Mouse (Mus musculus) embryonic facial prominence, embryonic 13.5 days (tissue): Measurements from ENCODE around the gene Cdkn1c. TPM values are rescaled to one million over a fixed set of nuclear protein-coding genes. Genes with fewer than 3 reads are reported as not detected.
A peak's percentile ranks its signal among the peaks of the same experiment; 100 is the strongest.

Experiments
- ATAC-seq: fragments of 200-750 bp; cut with Nextera tagmentation; 2 replicates; pipeline ENCODE4 v1.8.0; 2017; ENCODE audit warnings: low read depth; ENCODE audit not compliant: insufficient number of reproducible peaks, insufficient read depth, low FRiP score, low TSS enrichment
- H3K27ac ChIP-seq: fragments of 300-500 bp; sonication (generic); 2 replicates; pipeline ENCODE4 v1.5.1; 2015; ENCODE audit warnings: moderate library complexity, mild to moderate bottlenecking, inconsistent platforms
- H3K27me3 ChIP-seq: fragments of 300-500 bp; sonication (generic); 2 replicates; pipeline ENCODE4 v1.6.1; 2015; ENCODE audit warnings: mild to moderate bottlenecking, inconsistent platforms
- H3K36me3 ChIP-seq: fragments of 300-500 bp; sonication (generic); 2 replicates; pipeline ENCODE4 v1.6.1; 2015; ENCODE audit warnings: mild to moderate bottlenecking, inconsistent platforms
- H3K4me1 ChIP-seq: fragments of 300-500 bp; sonication (generic); 2 replicates; pipeline ENCODE4 v1.6.1; 2015; ENCODE audit warnings: inconsistent platforms
- H3K4me2 ChIP-seq: fragments of 300-500 bp; sonication (generic); 2 replicates; pipeline ENCODE4 v1.6.1; 2015; ENCODE audit warnings: moderate library complexity, mild to moderate bottlenecking, inconsistent platforms
- H3K4me3 ChIP-seq: fragments of 300-500 bp; sonication (generic); 2 replicates; pipeline ENCODE4 v1.5.1; 2015; ENCODE audit warnings: mild to moderate bottlenecking, inconsistent platforms
- H3K9ac ChIP-seq: fragments of 300-500 bp; sonication (generic); 2 replicates; pipeline ENCODE4 v1.6.1; 2015; ENCODE audit warnings: mild to moderate bottlenecking, inconsistent platforms
- H3K9me3 ChIP-seq: fragments of 300-500 bp; sonication (generic); 2 replicates; pipeline ENCODE4 v1.6.1; 2016; ENCODE audit warnings: inconsistent platforms
- WGBS: fragments of 180-500 bp; shearing (Covaris S2); methylation state at CpG from one replicate; pipeline ENCODE4 v1.1.7; 2015; ENCODE audit warnings: mixed read lengths; 5-methylcytosine and 5-hydroxymethylcytosine counted together
- polyA plus RNA-seq: library from polyadenylated mRNA; unstranded; fragments of >200 nt; fragmentation: Nextera tagmentation; extraction: Ambion mirVana; gene quantifications from 2 replicates; pipeline ENCODE4 v1.2.1, GENCODE M21; 2015

Gene Cdkn1c
- polyA plus RNA-seq, 1 experiment from 2014 or later = 944 TPM

GRCm38 (mm10) chr7:143495104-143495961, 34.5 kb upstream of the Cdkn1c start:
- ATAC-seq = no peak
- Histone ChIP-seq H3K4me1 (0 out of 2 replicates have a peak, but pooled peaks cover 4% of the 10 kb centered on the region), H3K9me3 (no peaks in the 10 kb centered on the region), H3K27ac (no peak overlapping the region), H3K4me2 (no peak overlapping the region), H3K36me3 (no peaks in the 10 kb centered on the region), H3K9ac (no peak overlapping the region), H3K27me3 (peaks cover 20% of the 10 kb centered on the region), H3K4me3 (no peak overlapping the region)
- 79% methylated on average over 8 of the region's 8 CpGs for WGBS

DNA sequence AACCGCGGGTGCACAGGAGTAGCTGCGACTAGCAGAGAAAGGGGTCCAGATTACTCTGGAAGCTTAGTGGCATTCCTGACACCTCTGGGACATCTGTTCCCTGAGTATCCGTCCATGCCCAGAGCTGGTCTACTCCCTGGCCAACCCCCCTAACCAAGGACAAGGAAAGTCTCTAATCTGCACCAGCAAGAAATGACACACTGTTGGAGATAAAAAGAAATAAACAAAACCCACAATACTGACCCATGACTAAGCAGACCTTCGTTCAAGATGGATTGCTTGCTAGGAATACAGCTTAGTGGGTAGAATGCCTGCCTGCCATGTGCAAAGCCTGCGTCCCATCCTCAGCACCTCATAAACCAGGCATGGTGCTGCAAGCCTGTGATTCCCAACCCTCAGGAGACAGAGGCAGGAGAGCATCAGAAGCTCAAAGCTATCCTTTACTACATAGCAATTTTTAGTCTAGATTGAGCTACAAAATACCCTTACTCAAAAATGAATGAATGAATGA, 32.8 kb upstream of the Cdkn1c start:
- 89% methylated on average over 6 of the region's 6 CpGs for WGBS
- Histone ChIP-seq H3K9ac (no peak overlapping the region), H3K36me3 (no peaks in the 10 kb centered on the region), H3K4me1 (0 out of 2 replicates have a peak, but pooled peaks cover 5% of the 10 kb centered on the region), H3K4me2 (no peak overlapping the region), H3K9me3 (no peaks in the 10 kb centered on the region), H3K27ac (no peak overlapping the region), H3K4me3 (no peak overlapping the region), H3K27me3 (peaks cover 13% of the 10 kb centered on the region; the same call in 1 of the 2 replicates)
- no peak for ATAC-seq

- H3K4me1 ChIP-seq = 0 out of 2 replicates have a peak, but pooled peaks cover 5% of the 10 kb centered on the region
- peaks cover 12% of the 10 kb centered on the region; the same call in 1 of the 2 replicates for H3K27me3 ChIP-seq
- no peak overlapping the region for H3K9ac ChIP-seq
- no peaks in the 10 kb centered on the region for H3K36me3 ChIP-seq
- no peak overlapping the region for H3K4me3 ChIP-seq
- H3K4me2 ChIP-seq = no peak overlapping the region
- WGBS = 80% methylated on average over 6 of the region's 6 CpGs
- H3K27ac ChIP-seq = no peak overlapping the region
- no peaks in the 10 kb centered on the region for H3K9me3 ChIP-seq
- no peak for ATAC-seq
Measured at GRCm38 (mm10) chr7:143489735-143490134, 28.9 kb upstream of the Cdkn1c start.

DNA sequence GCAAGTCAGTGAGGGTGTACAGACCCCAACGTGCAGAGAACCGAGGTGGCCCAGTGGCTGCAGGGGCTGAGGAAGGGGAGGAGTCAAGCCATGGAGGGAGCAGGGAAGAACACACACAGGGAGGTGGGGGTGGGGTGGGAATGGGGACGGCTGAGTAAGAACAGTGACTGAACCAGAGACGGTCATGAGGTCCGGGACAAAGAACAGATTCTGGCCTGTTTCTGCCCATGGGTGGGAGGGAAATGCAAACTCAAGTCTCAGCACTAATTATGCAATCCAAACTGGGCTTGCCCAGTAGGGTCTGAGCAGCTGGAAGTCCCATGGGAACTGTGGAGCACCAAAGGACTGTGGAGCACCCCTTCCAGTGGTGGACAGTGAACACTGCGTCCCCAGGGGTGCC, 21.7 kb upstream of the Cdkn1c start:
- no peak overlapping the region for H3K27ac ChIP-seq
- H3K4me1 ChIP-seq = 0 out of 2 replicates have a peak, but pooled peaks cover 6% of the 10 kb centered on the region
- no peak for ATAC-seq

DNA sequence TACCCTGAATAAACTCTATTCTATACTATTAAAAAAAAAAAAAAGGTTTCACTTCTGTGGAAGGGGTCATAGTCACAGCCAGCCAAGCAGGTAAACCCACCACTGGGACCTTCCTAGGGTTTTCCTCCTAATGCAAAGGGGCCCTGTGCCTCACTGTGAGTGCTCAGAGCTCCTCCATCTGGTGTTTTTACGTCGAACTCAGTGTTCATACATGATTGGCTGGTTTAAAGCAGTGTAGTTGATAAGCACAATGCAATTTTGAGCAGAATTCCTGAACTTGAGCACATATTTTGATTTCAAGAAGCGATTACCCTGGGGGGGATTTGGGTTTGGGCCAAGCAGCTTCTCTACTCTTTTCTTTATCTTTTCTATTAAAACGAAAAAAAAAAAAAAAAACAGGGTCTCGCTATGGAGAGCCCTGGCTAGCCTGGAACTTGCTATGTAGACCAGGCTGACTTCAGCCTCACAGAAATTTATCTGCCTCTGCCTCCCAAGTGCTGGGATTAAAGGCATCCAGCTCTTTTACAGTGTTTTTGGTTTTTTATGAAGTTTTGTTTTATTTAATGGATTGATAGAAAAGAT, 21.0 kb upstream of the Cdkn1c start:
- Histone ChIP-seq H3K27ac (no peak overlapping the region), H3K4me3 (no peak overlapping the region), H3K36me3 (no peaks in the 10 kb centered on the region), H3K9ac (no peak overlapping the region), H3K27me3 (no peaks in the 10 kb centered on the region), H3K9me3 (no peaks in the 10 kb centered on the region), H3K4me1 (0 out of 2 replicates have a peak, but pooled peaks cover 6% of the 10 kb centered on the region), H3K4me2 (no peak overlapping the region)
- no peak for ATAC-seq
- 42% methylated on average over 5 of the region's 5 CpGs for WGBS

More for the DNA sequence above, 21.7 kb upstream of the Cdkn1c start:
- no peaks in the 10 kb centered on the region for H3K36me3 ChIP-seq
- 8% methylated on average over 6 of the region's 6 CpGs for WGBS
- no peak overlapping the region for H3K9ac ChIP-seq
- no peaks in the 10 kb centered on the region for H3K9me3 ChIP-seq
- H3K4me2 ChIP-seq = no peak overlapping the region
- H3K27me3 ChIP-seq = no peaks in the 10 kb centered on the region
- no peak overlapping the region for H3K4me3 ChIP-seq

GRCm38 (mm10) chr7:143480498-143480897, 19.6 kb upstream of the Cdkn1c start:
- H3K4me3 ChIP-seq = no peak overlapping the region
- H3K27me3 ChIP-seq = no peaks in the 10 kb centered on the region
- no peak overlapping the region for H3K9ac ChIP-seq
- H3K4me2 ChIP-seq = no peak overlapping the region
- no peak overlapping the region for H3K27ac ChIP-seq
- ATAC-seq = no peak
- 34% methylated on average over 13 of the region's 13 CpGs for WGBS
- H3K36me3 ChIP-seq = no peaks in the 10 kb centered on the region
- 0 out of 2 replicates have a peak, but pooled peaks cover 6% of the 10 kb centered on the region for H3K4me1 ChIP-seq
- no peaks in the 10 kb centered on the region for H3K9me3 ChIP-seq

- 78% methylated on average over 5 of the region's 5 CpGs for WGBS
Measured at GRCm38 (mm10) chr7:143477800-143478199, 16.9 kb upstream of the Cdkn1c start.

DNA sequence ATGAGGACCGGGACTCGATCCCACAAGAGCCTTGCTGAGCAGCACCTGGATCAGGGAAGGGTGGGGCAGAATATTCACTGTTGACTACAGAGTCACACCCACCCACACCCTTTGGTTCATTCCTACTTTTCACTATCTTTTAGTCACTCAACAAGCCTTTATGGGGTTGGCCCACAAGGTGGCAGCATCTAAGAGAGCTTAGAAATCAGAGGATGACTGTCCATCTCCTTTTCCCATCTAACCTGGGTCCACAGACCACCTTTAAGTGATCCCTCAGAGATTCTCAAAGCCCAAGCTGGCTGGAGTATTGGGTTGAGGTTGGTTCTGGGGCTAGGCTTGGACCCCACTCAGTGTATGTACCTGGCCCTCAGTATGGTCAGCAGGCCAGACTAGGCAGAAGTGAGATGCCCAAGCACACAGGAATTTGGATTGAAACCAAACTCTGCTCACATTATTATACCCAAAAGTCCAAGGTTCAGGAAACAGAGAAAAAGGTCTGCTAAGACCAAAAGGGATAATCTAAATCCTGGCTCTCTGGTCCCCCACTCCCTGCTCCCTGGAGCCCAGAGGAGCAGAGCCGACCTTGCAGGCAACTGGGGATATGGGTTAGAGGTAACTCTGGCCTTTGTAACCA, 16.0 kb upstream of the Cdkn1c start:
- no peaks in the 10 kb centered on the region for H3K36me3 ChIP-seq
- ATAC-seq = no peak
- no peak overlapping the region for H3K27ac ChIP-seq
- no peak overlapping the region for H3K9ac ChIP-seq
- H3K4me1 ChIP-seq = peaks cover 4% of the 10 kb centered on the region; the same call in 1 of the 2 replicates
- no peaks in the 10 kb centered on the region for H3K9me3 ChIP-seq
- WGBS = 84% methylated on average over 3 of the region's 3 CpGs
- no peak overlapping the region for H3K4me2 ChIP-seq
- H3K27me3 ChIP-seq = no peaks in the 10 kb centered on the region
- H3K4me3 ChIP-seq = no peak overlapping the region

More at GRCm38 (mm10) chr7:143477800-143478199, 16.9 kb upstream of the Cdkn1c start:
- Histone ChIP-seq H3K36me3 (no peaks in the 10 kb centered on the region), H3K4me1 (peaks cover 9% of the 10 kb centered on the region; the same call in 1 of the 2 replicates), H3K4me2 (no peak overlapping the region), H3K27me3 (no peaks in the 10 kb centered on the region), H3K9ac (no peak overlapping the region), H3K9me3 (no peaks in the 10 kb centered on the region), H3K4me3 (no peak overlapping the region), H3K27ac (no peak overlapping the region)
- ATAC-seq = no peak

DNA sequence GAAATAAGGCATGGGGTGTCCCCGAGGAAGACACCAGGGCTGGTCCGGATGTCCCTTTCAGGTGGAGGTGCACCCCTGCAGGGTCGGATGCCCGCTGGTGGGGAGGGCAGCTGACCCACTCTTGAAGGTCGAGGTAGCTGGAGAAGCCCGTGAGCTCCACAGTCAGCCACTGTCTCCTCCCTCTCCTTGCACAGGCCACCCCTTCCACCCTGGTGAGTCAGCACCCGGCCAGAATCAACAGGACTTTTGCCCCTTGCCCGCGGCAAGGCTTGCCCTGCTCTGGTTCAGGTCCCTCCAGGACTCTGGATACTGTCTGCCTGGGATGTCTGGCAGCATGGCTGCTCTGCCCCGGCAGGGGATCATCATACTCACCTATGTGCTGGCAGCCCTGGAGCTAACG, 15.0 kb upstream of the Cdkn1c start:
- Histone ChIP-seq H3K27ac (no peak overlapping the region), H3K4me1 (peaks cover 4% of the 10 kb centered on the region; the same call in 1 of the 2 replicates), H3K36me3 (no peaks in the 10 kb centered on the region), H3K9ac (no peak overlapping the region), H3K9me3 (no peaks in the 10 kb centered on the region), H3K4me2 (no peak overlapping the region), H3K27me3 (no peaks in the 10 kb centered on the region), H3K4me3 (no peak overlapping the region)
- no peak for ATAC-seq
- WGBS = 61% methylated on average over 11 of the region's 11 CpGs

DNA sequence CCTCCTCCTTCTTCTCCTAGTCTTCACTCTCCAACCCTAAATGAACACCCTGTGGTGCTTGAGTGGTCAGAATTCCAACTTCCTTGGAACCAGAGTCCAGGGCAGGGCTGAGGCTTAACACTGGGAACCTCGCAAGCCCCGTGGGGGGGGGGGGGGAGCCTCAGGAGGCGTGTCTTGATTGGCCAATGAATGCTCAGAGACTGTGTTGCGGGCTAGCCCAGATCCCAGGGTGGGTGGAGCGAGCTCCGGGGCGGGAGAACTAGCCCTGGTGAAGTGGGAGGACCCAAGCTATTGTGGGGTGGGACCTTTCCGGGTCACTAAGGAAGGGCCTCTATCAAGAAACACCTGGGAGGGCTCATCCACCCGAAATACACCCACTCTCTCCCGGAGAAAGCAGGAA, 14.0 kb upstream of the Cdkn1c start:
- H3K9me3 ChIP-seq = no peaks in the 10 kb centered on the region
- peaks cover 5% of the 10 kb centered on the region for H3K4me1 ChIP-seq
- no peak overlapping the region for H3K4me3 ChIP-seq
- WGBS = 43% methylated on average over 10 of the region's 10 CpGs
- H3K27ac ChIP-seq = no peak overlapping the region
- no peak for ATAC-seq
- H3K4me2 ChIP-seq = no peak overlapping the region
- no peak overlapping the region for H3K9ac ChIP-seq
- no peaks in the 10 kb centered on the region for H3K27me3 ChIP-seq
- H3K36me3 ChIP-seq = no peaks in the 10 kb centered on the region

- 27% methylated on average over 4 of the region's 4 CpGs for whole genome bisulfite sequencing
Measured at GRCm38 (mm10) chr7:143473347-143474101, 12.7 kb upstream of the Cdkn1c start, which contains the start of gene Slc22a18. Slc22a18 (plus strand) TSS chr7:143473736.

More at GRCm38 (mm10) chr7:143473347-143474101, 12.7 kb upstream of the Cdkn1c start, which contains the start of gene Slc22a18:
- H3K27ac ChIP-seq = no peak within 1 kb of the TSS
- ATAC-seq = no peak
- H3K27me3 ChIP-seq = peaks cover 5% of the 10 kb centered on the region; the same call in 1 of the 2 replicates
- H3K9me3 ChIP-seq = no peaks in the 10 kb centered on the region
- H3K36me3 ChIP-seq = no peaks in the 10 kb centered on the region
- peaks cover 8% of the 10 kb centered on the region for H3K4me1 ChIP-seq
- H3K4me3 ChIP-seq = 0 out of 2 replicates have a peak within 1 kb of the TSS, but pooled peaks have one; percentile 2
- 0 out of 2 replicates have a peak within 1 kb of the TSS, but pooled peaks have one; percentile 2 for H3K9ac ChIP-seq
- H3K4me2 ChIP-seq = peak within 1 kb of the TSS; percentile 30
